Mouse (Mus musculus) neural tube, embryonic 15.5 days (tissue): ENCODE results near the gene Gm9913. TPM values are rescaled to one million over a fixed set of nuclear protein-coding genes. Genes with fewer than 3 reads are reported as not detected.

ENCODE experiments used
- ATAC-seq: fragments of 200-750 bp; cut with Nextera tagmentation; 2 replicates; pipeline ENCODE4 v1.8.0; 2017; ENCODE audit warnings: mild to moderate bottlenecking, moderate TSS enrichment, moderate library complexity; ENCODE audit not compliant: low FRiP score
- H3K27ac ChIP-seq: fragments of 300-500 bp; sonication (generic); replicated peaks from 2 replicates; pipeline ENCODE4 v1.5.1; 2015; ENCODE audit warnings: mild to moderate bottlenecking, inconsistent platforms
- H3K27me3 ChIP-seq: fragments of 300-500 bp; sonication (generic); replicated peaks from 2 replicates; pipeline ENCODE4 v1.6.1; 2015; ENCODE audit warnings: inconsistent platforms
- H3K36me3 ChIP-seq: fragments of 300-500 bp; sonication (generic); 2 replicates; pipeline ENCODE4 v1.6.1; 2015; ENCODE audit warnings: inconsistent platforms
- H3K4me1 ChIP-seq: fragments of 300-500 bp; sonication (generic); 2 replicates; pipeline ENCODE4 v1.6.1; 2015; ENCODE audit warnings: inconsistent platforms
- H3K4me2 ChIP-seq: fragments of 300-500 bp; sonication (generic); 2 replicates; pipeline ENCODE4 v1.6.1; 2015; ENCODE audit warnings: inconsistent platforms, mild to moderate bottlenecking, moderate library complexity
- H3K4me3 ChIP-seq: fragments of 300-500 bp; sonication (generic); replicated peaks from 2 replicates; pipeline ENCODE4 v1.5.1; 2015; ENCODE audit warnings: mild to moderate bottlenecking, inconsistent platforms
- H3K9ac ChIP-seq: fragments of 300-500 bp; sonication (generic); replicated peaks from 2 replicates; pipeline ENCODE4 v1.6.1; 2015; ENCODE audit warnings: mild to moderate bottlenecking, inconsistent platforms
- H3K9me3 ChIP-seq: fragments of 300-500 bp; sonication (generic); replicated peaks from 2 replicates; pipeline ENCODE4 v1.6.1; 2016; ENCODE audit warnings: inconsistent platforms
- WGBS: fragments of 180-500 bp; shearing (Covaris S2); methylation state at CpG from one replicate; pipeline ENCODE4 v1.1.7; 2015; ENCODE audit warnings: mixed read lengths; 5-methylcytosine and 5-hydroxymethylcytosine counted together
- polyA plus RNA-seq: library from polyadenylated mRNA; unstranded; fragments of >200 nt; fragmentation: Nextera tagmentation; extraction: Ambion mirVana; gene quantifications from 2 replicates; pipeline ENCODE4 v1.2.1, GENCODE M21; 2015

Gm9913 gene
- polyA plus RNA-seq, 1 experiment from 2014 or later = 0.26 TPM

GRCm38 (mm10) chr2:125501526-125501925, 3.4 kb upstream of the Gm9913 start:
- no peak overlapping the region for H3K4me2 ChIP-seq
- no peak overlapping the region for H3K27ac ChIP-seq
- no peak overlapping the region for H3K4me3 ChIP-seq
- no peaks in the 10 kb centered on the region for H3K9me3 ChIP-seq
- no peak overlapping the region for H3K9ac ChIP-seq
- H3K36me3 ChIP-seq = no peaks in the 10 kb centered on the region
- ATAC-seq = no peak
- H3K27me3 ChIP-seq = peaks cover under 1% of the 10 kb centered on the region; the same call in 1 of the 2 replicates
- peaks cover 12% of the 10 kb centered on the region for H3K4me1 ChIP-seq

GRCm38 (mm10) chr2:125505746-125506315, 942 bp downstream of the Gm9913 start:
- Histone ChIP-seq H3K4me2 (peak overlapping the region; percentile 93), H3K27me3 (peaks cover 5% of the 10 kb centered on the region), H3K36me3 (no peaks in the 10 kb centered on the region), H3K4me3 (peak overlapping the region; percentile 77), H3K9me3 (no peaks in the 10 kb centered on the region), H3K27ac (peak overlapping the region; percentile 79), H3K4me1 (peaks cover 18% of the 10 kb centered on the region), H3K9ac (peak overlapping the region; percentile 71)
- ATAC-seq = peak; percentile 87
- 1% methylated on average over 48 of the region's 48 CpGs for WGBS

GRCm38 (mm10) chr2:125506316-125507054, 1.6 kb downstream of the Gm9913 start:
- peak overlapping the region; percentile 79 for H3K27ac ChIP-seq
- peaks cover 18% of the 10 kb centered on the region for H3K4me1 ChIP-seq
- peak overlapping the region; percentile 77 for H3K4me3 ChIP-seq
- ATAC-seq = peak; percentile 88
- peak overlapping the region; percentile 93 for H3K4me2 ChIP-seq
- H3K36me3 ChIP-seq = no peaks in the 10 kb centered on the region
- peaks cover 5% of the 10 kb centered on the region for H3K27me3 ChIP-seq
- under 1% methylated on average over 32 of the region's 37 CpGs for WGBS
- peak overlapping the region; percentile 71 for H3K9ac ChIP-seq
- no peaks in the 10 kb centered on the region for H3K9me3 ChIP-seq

GRCm38 (mm10) chr2:125507893-125508292, 3.0 kb downstream of the Gm9913 start, which contains the start of gene Fbn1:
Gene Fbn1, minus strand, starts transcription at chr2:125507993.
- no peak for ATAC-seq
- Histone ChIP-seq H3K36me3 (no peaks in the 10 kb centered on the region), H3K9me3 (no peaks in the 10 kb centered on the region), H3K9ac (peak within 1 kb of the TSS; percentile 71), H3K27ac (no peak within 1 kb of the TSS; the same call in 1 of the 2 replicates), H3K4me1 (peaks cover 18% of the 10 kb centered on the region), H3K27me3 (peaks cover 5% of the 10 kb centered on the region), H3K4me2 (peak within 1 kb of the TSS; percentile 93), H3K4me3 (peak within 1 kb of the TSS; percentile 77)
- 80% methylated on average over 4 of the region's 4 CpGs for WGBS

GRCm38 (mm10) chr2:125508381-125508780, 3.5 kb downstream of the Gm9913 start:
- Histone ChIP-seq H3K4me1 (peaks cover 18% of the 10 kb centered on the region), H3K27ac (no peak overlapping the region), H3K27me3 (peaks cover 5% of the 10 kb centered on the region), H3K9me3 (no peaks in the 10 kb centered on the region), H3K9ac (no peak overlapping the region), H3K36me3 (no peaks in the 10 kb centered on the region), H3K4me2 (no peak overlapping the region), H3K4me3 (no peak overlapping the region)
- ATAC-seq = no peak
- WGBS = 93% methylated on average over 5 of the region's 5 CpGs

- peaks cover 5% of the 10 kb centered on the region for H3K27me3 ChIP-seq
- no peak overlapping the region for H3K4me3 ChIP-seq
- no peaks in the 10 kb centered on the region for H3K36me3 ChIP-seq
- no peak overlapping the region for H3K4me2 ChIP-seq
- H3K4me1 ChIP-seq = peaks cover 8% of the 10 kb centered on the region
- no peaks in the 10 kb centered on the region for H3K9me3 ChIP-seq
- 80% methylated on average over 2 of the region's 2 CpGs for WGBS
- no peak overlapping the region for H3K9ac ChIP-seq
- H3K27ac ChIP-seq = no peak overlapping the region
- ATAC-seq = no peak
These were observed 5.9 kb downstream of the Gm9913 start for GRCm38 (mm10) chr2:125510752-125511151.

- H3K4me2 ChIP-seq = no peak overlapping the region
- H3K27me3 ChIP-seq = peaks cover under 1% of the 10 kb centered on the region
- no peaks in the 10 kb centered on the region for H3K36me3 ChIP-seq
- 80% methylated on average over 4 of the region's 4 CpGs for WGBS
- ATAC-seq = no peak
- H3K27ac ChIP-seq = no peak overlapping the region
- no peaks in the 10 kb centered on the region for H3K9me3 ChIP-seq
- H3K4me1 ChIP-seq = peaks cover 7% of the 10 kb centered on the region
- H3K4me3 ChIP-seq = no peak overlapping the region
- no peak overlapping the region for H3K9ac ChIP-seq
These were observed 7.0 kb downstream of the Gm9913 start for GRCm38 (mm10) chr2:125511898-125512297.

GRCm38 (mm10) chr2:125512544-125512943, 7.7 kb downstream of the Gm9913 start:
- ATAC-seq = no peak
- Histone ChIP-seq H3K4me1 (0 out of 2 replicates have a peak, but pooled peaks cover 4% of the 10 kb centered on the region), H3K4me3 (no peak overlapping the region), H3K27me3 (no peaks in the 10 kb centered on the region; the same call in 1 of the 2 replicates), H3K9ac (no peak overlapping the region), H3K36me3 (no peaks in the 10 kb centered on the region), H3K27ac (no peak overlapping the region), H3K9me3 (no peaks in the 10 kb centered on the region), H3K4me2 (no peak overlapping the region)
- 87% methylated on average over 4 of the region's 4 CpGs for WGBS

GRCm38 (mm10) chr2:125514391-125514790, 9.5 kb downstream of the Gm9913 start:
- H3K36me3 ChIP-seq = no peaks in the 10 kb centered on the region

GRCm38 (mm10) chr2:125515291-125516057, 10.6 kb downstream of the Gm9913 start:
- Histone ChIP-seq H3K4me3 (no peak overlapping the region), H3K4me1 (0 out of 2 replicates have a peak, but pooled peaks cover 4% of the 10 kb centered on the region), H3K27me3 (no peaks in the 10 kb centered on the region), H3K36me3 (no peaks in the 10 kb centered on the region), H3K27ac (no peak overlapping the region), H3K9ac (no peak overlapping the region), H3K9me3 (no peaks in the 10 kb centered on the region), H3K4me2 (no peak overlapping the region)
- ATAC-seq = no peak
- WGBS = 76% methylated on average over 12 of the region's 12 CpGs

More at GRCm38 (mm10) chr2:125514391-125514790, 9.5 kb downstream of the Gm9913 start:
- H3K4me2 ChIP-seq = no peak overlapping the region
- no peaks in the 10 kb centered on the region for H3K9me3 ChIP-seq
- H3K4me3 ChIP-seq = no peak overlapping the region
- H3K9ac ChIP-seq = no peak overlapping the region
- no peak overlapping the region for H3K27ac ChIP-seq
- no peaks in the 10 kb centered on the region for H3K27me3 ChIP-seq
- no peak for ATAC-seq
- WGBS = 80% methylated on average over 3 of the region's 3 CpGs
- 0 out of 2 replicates have a peak, but pooled peaks cover 4% of the 10 kb centered on the region for H3K4me1 ChIP-seq

GRCm38 (mm10) chr2:125516594-125516993, 11.7 kb downstream of the Gm9913 start:
- H3K9ac ChIP-seq = no peak overlapping the region
- no peak overlapping the region for H3K27ac ChIP-seq
- H3K4me3 ChIP-seq = no peak overlapping the region
- H3K36me3 ChIP-seq = no peaks in the 10 kb centered on the region
- H3K4me2 ChIP-seq = no peak overlapping the region
- no peaks in the 10 kb centered on the region for H3K9me3 ChIP-seq
- no peak for ATAC-seq
- WGBS = 19% methylated on average over 4 of the region's 4 CpGs
- H3K4me1 ChIP-seq = 0 out of 2 replicates have a peak, but pooled peaks cover 4% of the 10 kb centered on the region
- H3K27me3 ChIP-seq = no peaks in the 10 kb centered on the region
